Mouse (Mus musculus): Measurements from ENCODE around the gene Wdr5b.

DNA sequence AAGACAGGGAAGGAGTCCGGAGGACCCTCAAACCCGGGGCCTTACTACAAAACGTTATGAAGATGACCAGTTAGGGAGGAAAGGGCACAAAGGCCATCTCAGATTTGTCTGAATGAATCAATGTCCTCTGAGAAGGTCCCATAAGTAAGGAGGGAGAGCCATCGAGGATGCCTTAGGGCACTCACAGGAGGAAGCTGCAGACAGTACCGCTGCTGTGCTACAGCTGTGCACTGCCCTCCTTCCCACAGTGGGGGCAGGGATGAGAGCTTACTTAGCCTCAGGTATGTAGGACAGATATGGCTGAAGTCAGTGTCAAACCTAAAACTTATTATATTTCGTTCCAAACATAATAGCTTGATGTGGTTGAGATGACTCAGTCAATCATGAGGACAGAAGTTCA lies 10.5 kb downstream of the Wdr5b start:
- TF ChIP-seq CHD2 (IDR thresholded peaks at IDR 0.05; ENCODE audit: low read depth, low read length), result no peak
- TF ChIP-seq ZC3H11A (IDR thresholded peaks at IDR 0.05; ENCODE audit: borderline replicate concordance, low read depth, low read length), result no peak
- no peak for TF ChIP-seq HCFC1 (IDR thresholded peaks at IDR 0.05; ENCODE audit: borderline replicate concordance, insufficient read depth, low read length)
- TF ChIP-seq ZNF384 (IDR thresholded peaks at IDR 0.05; ENCODE audit: low read depth, low read length), result no peak

Measured in ES-E14 (cell line).